Mouse (Mus musculus) cerebellum, adult 2 months (tissue): Measurements from ENCODE around the gene Zfhx3.

Source experiments
- CTCF ChIP-seq: fragments of 200-500 bp; IDR thresholded peaks from 2 replicates; pipeline ENCODE4 v1.5.1; 2011; ENCODE audit warnings: low read depth, mild to moderate bottlenecking, control low read depth, low read length, moderate library complexity, borderline replicate concordance; ENCODE audit not compliant: insufficient read depth
- POLR2A ChIP-seq: fragments of 200-500 bp; IDR thresholded peaks from 2 replicates; pipeline ENCODE4 v1.6.1; 2011; ENCODE audit warnings: low read length, control low read depth, borderline replicate concordance; ENCODE audit not compliant: insufficient read depth

GRCm38 (mm10) chr8:108552518-108552917 is 610.1 kb downstream of the Zfhx3 start:
- TF ChIP-seq CTCF: no peak
- no peak for TF ChIP-seq POLR2A
